Mouse (Mus musculus): ENCODE measurements around the gene Atp2b1. TPM values are rescaled to one million over a fixed set of nuclear protein-coding genes. Genes with fewer than 3 reads are reported as not detected.

The Atp2b1 gene
- polyA plus RNA-seq, 1 experiment, result 54.1 TPM

DNA sequence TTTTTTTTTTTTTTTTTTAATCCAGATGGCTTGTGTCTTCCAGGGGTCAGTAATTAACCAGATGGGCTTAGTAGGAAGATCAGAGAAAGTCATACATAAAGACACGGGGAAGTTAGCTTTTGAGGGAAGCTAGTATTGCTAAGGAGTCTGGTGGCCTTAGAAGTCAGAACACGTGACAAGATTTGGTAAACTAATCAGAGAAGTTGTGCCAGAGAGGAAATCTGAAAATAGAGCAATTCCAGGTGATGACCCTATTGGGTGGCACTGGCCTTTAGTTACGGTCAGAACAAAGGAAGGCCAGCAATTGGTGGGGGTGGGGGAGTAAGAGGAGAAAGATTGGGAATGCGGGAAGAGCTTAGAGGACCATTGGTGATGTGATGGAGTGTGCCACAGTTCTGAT is 44.5 kb downstream of the Atp2b1 start:
- no peak overlapping the region for H3K27ac ChIP-seq (ENCODE audit: control insufficient read depth, insufficient read depth, low read depth, low read length, poor library complexity)
- TF ChIP-seq POLR2A (IDR thresholded peaks at IDR 0.05; ENCODE audit: borderline replicate concordance, control insufficient read depth, low read depth, low read length) (no peak), CTCF (IDR thresholded peaks at IDR 0.05; ENCODE audit: control insufficient read depth, insufficient read depth, low read length) (no peak)
- 55% methylated on average over 4 of the region's 4 CpGs for WGBS
- H3K4me1 ChIP-seq (ENCODE audit: control insufficient read depth, insufficient read depth, low read length), result peaks cover 2% of the 10 kb centered on the region
- H3K4me3 ChIP-seq (replicated peaks; ENCODE audit: control insufficient read depth, low read depth, low read length), result no peak overlapping the region

DNA sequence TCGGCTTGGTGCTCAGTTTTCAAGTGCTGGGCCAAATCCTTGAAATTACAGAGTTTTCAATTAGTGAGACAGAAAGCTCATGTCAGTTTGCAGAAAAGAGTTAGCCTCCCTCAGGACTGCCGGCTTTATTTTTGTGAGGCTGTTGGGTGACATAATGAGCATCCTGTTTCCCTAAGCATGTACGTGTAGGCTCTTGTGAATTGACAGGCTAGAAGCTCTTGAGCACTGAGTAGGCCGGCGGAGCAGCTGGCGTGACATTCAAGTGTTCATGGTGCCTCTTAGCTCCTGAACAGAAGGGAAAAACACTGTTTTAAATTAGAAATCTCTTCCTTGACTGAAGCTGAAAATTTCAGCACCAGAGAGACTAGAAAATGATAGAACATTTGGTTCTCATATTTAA is 45.2 kb downstream of the Atp2b1 start:
- WGBS, result 78% methylated on average over 6 of the region's 6 CpGs
- peaks cover 2% of the 10 kb centered on the region for H3K4me1 ChIP-seq (ENCODE audit: control insufficient read depth, insufficient read depth, low read length)
- no peak overlapping the region for H3K4me3 ChIP-seq (replicated peaks; ENCODE audit: control insufficient read depth, low read depth, low read length)
- H3K27ac ChIP-seq (ENCODE audit: control insufficient read depth, insufficient read depth, low read depth, low read length, poor library complexity), result no peak overlapping the region
- TF ChIP-seq CTCF (IDR thresholded peaks at IDR 0.05; ENCODE audit: control insufficient read depth, insufficient read depth, low read length), result no peak
- TF ChIP-seq POLR2A (IDR thresholded peaks at IDR 0.05; ENCODE audit: borderline replicate concordance, control insufficient read depth, low read depth, low read length), result no peak

DNA sequence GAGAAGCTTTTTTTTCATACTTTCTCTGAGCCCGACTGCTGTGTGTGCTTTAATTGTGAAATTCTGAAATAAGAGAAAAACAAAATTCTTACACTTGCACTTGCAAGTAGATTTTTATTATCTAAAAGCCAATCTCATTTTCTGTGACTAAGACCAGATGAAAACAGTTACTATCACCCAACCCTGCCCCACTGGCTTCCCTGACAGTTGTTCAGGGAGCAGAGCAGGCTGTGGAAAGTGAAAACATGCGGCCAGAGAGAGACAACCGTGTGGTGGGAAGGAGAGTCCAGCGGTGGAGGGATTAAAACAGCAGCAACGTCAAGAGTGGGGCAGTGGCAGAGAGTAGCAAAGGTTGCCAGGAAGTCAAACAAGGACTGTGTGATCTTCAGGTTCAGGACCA is 46.7 kb downstream of the Atp2b1 start:
- WGBS, result 58% methylated on average over 5 of the region's 5 CpGs
- H3K4me1 ChIP-seq (ENCODE audit: control insufficient read depth, insufficient read depth, low read length), result peaks cover 2% of the 10 kb centered on the region
- TF ChIP-seq POLR2A (IDR thresholded peaks at IDR 0.05; ENCODE audit: borderline replicate concordance, control insufficient read depth, low read depth, low read length) (no peak), CTCF (IDR thresholded peaks at IDR 0.05; ENCODE audit: control insufficient read depth, insufficient read depth, low read length) (no peak)

DNA sequence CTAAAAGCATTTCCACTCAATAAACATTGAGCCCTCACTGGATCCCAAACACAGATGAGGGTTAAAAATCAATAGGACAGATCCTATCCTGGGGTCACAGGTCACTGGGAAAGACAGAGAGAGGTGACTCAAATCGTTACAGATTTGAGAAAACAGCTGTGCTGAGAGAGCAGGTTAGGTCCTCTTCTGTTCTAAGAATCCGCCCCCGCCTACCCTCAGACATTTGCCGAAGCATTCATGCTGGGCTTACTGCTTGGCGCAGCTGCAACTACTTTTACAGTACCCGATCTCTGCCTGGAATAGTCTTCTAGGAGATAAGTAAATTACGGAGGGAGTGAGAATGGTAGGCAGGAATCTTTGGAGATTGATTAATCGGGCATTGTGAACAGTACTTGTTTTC is 47.9 kb downstream of the Atp2b1 start:
- 87% methylated on average over 8 of the region's 8 CpGs for WGBS
- Histone ChIP-seq H3K27ac (ENCODE audit: control insufficient read depth, insufficient read depth, low read depth, low read length, poor library complexity) (no peak overlapping the region), H3K4me3 (replicated peaks; ENCODE audit: control insufficient read depth, low read depth, low read length) (no peak overlapping the region), H3K4me1 (ENCODE audit: control insufficient read depth, insufficient read depth, low read length) (peaks cover 3% of the 10 kb centered on the region)
- TF ChIP-seq POLR2A (IDR thresholded peaks at IDR 0.05; ENCODE audit: borderline replicate concordance, control insufficient read depth, low read depth, low read length) (no peak), CTCF (IDR thresholded peaks at IDR 0.05; ENCODE audit: control insufficient read depth, insufficient read depth, low read length) (no peak)

More for the DNA sequence above, 46.7 kb downstream of the Atp2b1 start:
- Histone ChIP-seq H3K4me3 (replicated peaks; ENCODE audit: control insufficient read depth, low read depth, low read length) (no peak overlapping the region), H3K27ac (ENCODE audit: control insufficient read depth, insufficient read depth, low read depth, low read length, poor library complexity) (no peak overlapping the region)

DNA sequence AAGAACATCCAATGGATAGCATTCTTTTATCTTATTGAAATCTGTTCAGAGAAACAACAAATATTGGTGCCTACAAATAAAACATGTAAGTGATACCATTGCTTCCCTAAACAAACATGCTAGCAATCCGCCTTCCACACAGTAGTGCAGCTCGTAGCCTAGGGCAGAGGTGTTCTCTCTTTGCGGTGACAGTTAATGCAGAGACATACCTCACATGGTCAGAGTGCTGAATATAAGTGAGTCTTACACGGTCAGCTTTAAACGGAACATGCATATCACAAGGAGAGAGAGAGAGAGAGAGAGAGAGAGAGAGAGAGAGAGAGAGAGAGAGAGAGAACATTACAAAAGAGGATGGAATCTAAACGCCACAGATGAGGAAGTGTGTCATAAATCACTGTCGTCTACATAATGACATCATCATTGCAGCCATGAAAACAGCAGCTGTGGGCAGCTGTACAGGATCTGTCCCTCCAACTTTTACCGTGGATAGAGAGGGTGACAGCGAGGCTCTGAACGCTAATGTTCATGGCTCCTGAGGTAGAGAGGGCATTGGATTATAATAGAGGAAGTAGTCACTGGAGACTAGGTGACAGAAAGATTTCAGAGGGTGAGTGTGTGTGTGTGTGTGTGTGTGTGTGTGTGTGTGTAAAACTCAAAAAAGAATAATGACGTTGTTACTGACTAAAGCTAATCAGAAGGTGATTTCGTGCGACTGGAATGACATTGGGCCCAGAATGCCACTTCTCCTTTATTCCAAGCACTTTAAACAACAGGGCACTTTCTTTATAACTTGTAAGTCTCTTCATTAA is 52.4 kb downstream of the Atp2b1 start:
- Histone ChIP-seq H3K4me3 (replicated peaks; ENCODE audit: control insufficient read depth, low read depth, low read length) (no peak overlapping the region), H3K4me1 (ENCODE audit: control insufficient read depth, insufficient read depth, low read length) (peaks cover 1% of the 10 kb centered on the region), H3K27ac (ENCODE audit: control insufficient read depth, insufficient read depth, low read depth, low read length, poor library complexity) (no peak overlapping the region)
- no peak for TF ChIP-seq POLR2A (IDR thresholded peaks at IDR 0.05; ENCODE audit: borderline replicate concordance, control insufficient read depth, low read depth, low read length)
- no peak for TF ChIP-seq CTCF (IDR thresholded peaks at IDR 0.05; ENCODE audit: control insufficient read depth, insufficient read depth, low read length)
- 32% methylated on average over 13 of the region's 13 CpGs for WGBS

DNA sequence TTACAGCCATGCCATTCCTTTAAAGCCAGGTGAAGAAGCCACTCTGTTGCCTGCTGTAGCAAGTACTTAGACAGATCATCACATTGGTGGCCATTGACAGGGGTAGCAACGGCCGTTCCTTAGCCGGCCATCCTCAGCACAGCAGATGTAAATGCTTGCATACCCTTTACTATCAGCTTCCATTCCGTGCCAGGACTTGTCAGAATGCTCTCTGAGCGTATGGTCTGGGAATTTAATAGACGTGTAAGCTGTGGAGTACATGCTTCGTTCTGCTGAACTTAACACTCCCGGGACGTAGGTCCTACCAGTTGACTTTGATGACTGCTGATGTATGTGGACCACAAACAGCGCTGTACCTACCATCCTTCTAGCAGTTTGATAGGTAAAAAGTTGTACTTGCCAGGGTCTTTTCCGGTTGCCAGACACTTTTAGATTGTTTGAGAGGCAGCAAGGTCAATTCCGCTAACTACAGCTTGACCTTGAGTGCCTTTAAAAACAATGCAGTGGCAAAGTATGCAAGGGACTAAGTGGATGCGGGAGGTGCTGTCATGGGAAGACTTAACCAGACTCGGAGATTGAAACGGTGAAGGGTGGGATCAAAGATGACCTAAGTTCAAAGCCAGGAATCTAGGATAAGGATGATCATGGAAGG is 53.2 kb downstream of the Atp2b1 start:
- WGBS, result 90% methylated on average over 15 of the region's 15 CpGs
- H3K4me3 ChIP-seq (replicated peaks; ENCODE audit: control insufficient read depth, low read depth, low read length), result no peak overlapping the region
- TF ChIP-seq CTCF (IDR thresholded peaks at IDR 0.05; ENCODE audit: control insufficient read depth, insufficient read depth, low read length) (no peak), POLR2A (IDR thresholded peaks at IDR 0.05; ENCODE audit: borderline replicate concordance, control insufficient read depth, low read depth, low read length) (no peak)

DNA sequence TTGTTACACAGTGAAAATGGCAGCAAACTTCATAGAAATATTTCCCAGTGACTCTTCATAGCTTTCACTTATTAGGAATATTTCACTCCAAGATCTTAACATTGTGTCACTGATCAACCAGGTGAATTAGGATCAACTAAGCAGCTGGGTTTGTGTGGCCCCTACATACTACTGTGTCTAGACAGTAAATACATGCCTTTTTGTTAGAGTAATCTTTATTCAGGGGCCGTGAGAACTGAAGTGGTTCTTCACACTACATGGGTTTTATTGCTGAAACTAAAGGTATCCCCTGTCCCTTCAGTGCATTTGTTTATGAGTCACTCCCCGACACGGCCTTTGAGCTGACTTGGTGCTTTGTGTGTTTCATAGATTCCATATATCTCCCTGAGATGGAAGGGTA is 56.7 kb downstream of the Atp2b1 start:
- Histone ChIP-seq H3K4me1 (ENCODE audit: control insufficient read depth, insufficient read depth, low read length) (peaks cover 1% of the 10 kb centered on the region), H3K4me3 (replicated peaks; ENCODE audit: control insufficient read depth, low read depth, low read length) (no peak overlapping the region), H3K27ac (ENCODE audit: control insufficient read depth, insufficient read depth, low read depth, low read length, poor library complexity) (no peak overlapping the region)
- TF ChIP-seq POLR2A (IDR thresholded peaks at IDR 0.05; ENCODE audit: borderline replicate concordance, control insufficient read depth, low read depth, low read length) (no peak), CTCF (IDR thresholded peaks at IDR 0.05; ENCODE audit: control insufficient read depth, insufficient read depth, low read length) (no peak)
- 93% methylated on average over 3 of the region's 3 CpGs for WGBS

More for the DNA sequence above, 53.2 kb downstream of the Atp2b1 start:
- Histone ChIP-seq H3K4me1 (ENCODE audit: control insufficient read depth, insufficient read depth, low read length) (peaks cover 1% of the 10 kb centered on the region), H3K27ac (ENCODE audit: control insufficient read depth, insufficient read depth, low read depth, low read length, poor library complexity) (no peak overlapping the region)

DNA sequence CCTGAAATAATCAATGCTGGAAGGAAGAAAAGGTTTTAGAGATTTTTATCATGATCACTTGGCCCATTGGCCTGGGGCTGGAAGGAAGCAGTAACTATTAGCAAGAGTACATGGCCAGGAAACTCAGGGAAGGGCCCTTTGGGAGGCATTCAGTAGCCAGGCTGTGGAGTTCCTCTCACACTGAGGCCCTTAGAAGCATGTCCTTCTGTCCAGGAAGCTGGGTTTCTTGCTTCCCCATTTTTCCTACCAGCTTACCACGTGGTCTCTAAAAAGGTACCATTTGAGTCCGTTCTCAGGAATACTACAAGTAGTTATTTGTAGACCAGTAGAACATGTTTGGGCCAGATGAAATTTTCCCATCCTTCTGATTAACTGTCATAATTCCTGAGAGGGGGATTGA is 58.2 kb downstream of the Atp2b1 start:
- no peaks in the 10 kb centered on the region; the same call in 1 of the 2 replicates for H3K4me1 ChIP-seq (ENCODE audit: control insufficient read depth, insufficient read depth, low read length)
- H3K4me3 ChIP-seq (replicated peaks; ENCODE audit: control insufficient read depth, low read depth, low read length), result no peak overlapping the region
- no peak for TF ChIP-seq POLR2A (IDR thresholded peaks at IDR 0.05; ENCODE audit: borderline replicate concordance, control insufficient read depth, low read depth, low read length)
- TF ChIP-seq CTCF (IDR thresholded peaks at IDR 0.05; ENCODE audit: control insufficient read depth, insufficient read depth, low read length), result no peak
- WGBS, result 24% methylated on average over 2 of the region's 2 CpGs
- no peak overlapping the region for H3K27ac ChIP-seq (ENCODE audit: control insufficient read depth, insufficient read depth, low read depth, low read length, poor library complexity)

Data from bone marrow, adult 2 months (tissue).